Mouse (Mus musculus) forebrain, postnatal 0 days (tissue): ENCODE results near the gene Cdx2. TPM values are rescaled to one million over a fixed set of nuclear protein-coding genes. Genes with fewer than 3 reads are reported as not detected.

Source experiments
- ATAC-seq: fragments of 200-750 bp; cut with Nextera tagmentation; 2 replicates; pipeline ENCODE4 v1.8.0; 2017; ENCODE audit warnings: mild to moderate bottlenecking, moderate library complexity
- DNase-seq: peaks from one replicate; pipeline ENCODE4 v3.0.0-alpha.2; 2015
- H3K27ac ChIP-seq: fragments of 300-500 bp; sonication (generic); 2 replicates; pipeline ENCODE4 v1.5.1; 2014; ENCODE audit warnings: low read depth, mild to moderate bottlenecking, antibody characterized with exemption, low read length, moderate library complexity, mixed read lengths
- H3K27me3 ChIP-seq: fragments of 300-500 bp; sonication (generic); 2 replicates; pipeline ENCODE4 v1.6.1; 2014; ENCODE audit warnings: mild to moderate bottlenecking, low read length, mixed read lengths; ENCODE audit not compliant: insufficient read depth
- H3K36me3 ChIP-seq: fragments of 300-500 bp; sonication (generic); 2 replicates; pipeline ENCODE4 v1.6.1; 2014; ENCODE audit warnings: mild to moderate bottlenecking, moderate library complexity; ENCODE audit not compliant: insufficient read depth
- H3K4me1 ChIP-seq: fragments of 300-500 bp; sonication (generic); 2 replicates; pipeline ENCODE4 v1.6.1; 2014; ENCODE audit warnings: antibody characterized with exemption; ENCODE audit not compliant: insufficient read depth
- H3K4me2 ChIP-seq: fragments of 300-500 bp; sonication (generic); 2 replicates; pipeline ENCODE4 v1.6.1; 2014; ENCODE audit warnings: low read depth, mild to moderate bottlenecking, moderate library complexity
- H3K4me3 ChIP-seq: fragments of 300-500 bp; sonication (generic); 2 replicates; pipeline ENCODE4 v1.5.1; 2014; ENCODE audit warnings: low read depth, low read length, mixed read lengths
- H3K9ac ChIP-seq: fragments of 300-500 bp; sonication (generic); 2 replicates; pipeline ENCODE4 v1.6.1; 2014; ENCODE audit warnings: mild to moderate bottlenecking
- H3K9me3 ChIP-seq: fragments of 300-500 bp; sonication (generic); 2 replicates; pipeline ENCODE4 v1.6.1; 2016; ENCODE audit warnings: low read length
- CTCF ChIP-seq: sonication (generic); IDR thresholded peaks from 2 replicates; pipeline ENCODE4 v1.5.1; 2016; ENCODE audit warnings: antibody characterized with exemption, control low read depth, low read depth
- WGBS: fragments of 180-500 bp; shearing (Covaris S2); extraction: QIAGEN DNeasy Blood & Tissue Kit; methylation state at CpG from one replicate; pipeline ENCODE4 v1.1.7; 2014; 5-methylcytosine and 5-hydroxymethylcytosine counted together
- polyA plus RNA-seq: library from polyadenylated mRNA; unstranded; fragments of >200 nt; fragmentation: Nextera tagmentation; extraction: Ambion mirVana; gene quantifications from 2 replicates; pipeline ENCODE4 v1.2.1, GENCODE M21; 2015
- total RNA-seq: library from RNA; depleted of rRNA; stranded (reverse); fragments of >200 nt; gene quantifications from 2 replicates; pipeline ENCODE4 v1.2.3, GENCODE M21; 2014

Gene Cdx2
- total and polyA plus RNA-seq, 2 experiments from 2014 or later = not detected

- peak; percentile 47 for DNase-seq
- WGBS = 45% methylated on average over 2 of the region's 2 CpGs
- Histone ChIP-seq H3K9me3 (no peaks in the 10 kb centered on the region), H3K9ac (no peak overlapping the region), H3K4me2 (no peak overlapping the region), H3K27me3 (no peaks in the 10 kb centered on the region), H3K36me3 (no peaks in the 10 kb centered on the region), H3K27ac (no peak overlapping the region), H3K4me1 (no peaks in the 10 kb centered on the region), H3K4me3 (no peak overlapping the region)
- peak; percentile 69 for TF ChIP-seq CTCF
- ATAC-seq = no peak
These were observed 24.5 kb upstream of the Cdx2 start for GRCm38 (mm10) chr5:147331547-147331946.

- TF ChIP-seq CTCF = no peak
- no peaks in the 10 kb centered on the region for H3K4me1 ChIP-seq
- no peak overlapping the region for H3K4me2 ChIP-seq
- 83% methylated on average over 11 of the region's 11 CpGs for WGBS
- H3K36me3 ChIP-seq = no peaks in the 10 kb centered on the region
- ATAC-seq (no peak), DNase-seq (no peak)
- H3K9me3 ChIP-seq = no peaks in the 10 kb centered on the region
- H3K9ac ChIP-seq = no peak overlapping the region
- H3K4me3 ChIP-seq = no peak overlapping the region
- H3K27me3 ChIP-seq = no peaks in the 10 kb centered on the region
- H3K27ac ChIP-seq = no peak overlapping the region
These were observed 22.9 kb upstream of the Cdx2 start for GRCm38 (mm10) chr5:147329946-147330345.

- Histone ChIP-seq H3K9me3 (no peaks in the 10 kb centered on the region), H3K4me1 (no peaks in the 10 kb centered on the region), H3K4me3 (no peak overlapping the region), H3K4me2 (no peak overlapping the region), H3K27me3 (peaks cover 10% of the 10 kb centered on the region; the same call in 1 of the 2 replicates), H3K36me3 (no peaks in the 10 kb centered on the region), H3K9ac (no peak overlapping the region), H3K27ac (no peak overlapping the region)
- no peak for TF ChIP-seq CTCF
- ATAC-seq = no peak
- 92% methylated on average over 5 of the region's 5 CpGs for WGBS
- no peak for DNase-seq
These were observed 20.6 kb upstream of the Cdx2 start for GRCm38 (mm10) chr5:147327636-147328035.

GRCm38 (mm10) chr5:147325931-147326330 lies 18.9 kb upstream of the Cdx2 start:
- Histone ChIP-seq H3K27ac (no peak overlapping the region), H3K9ac (no peak overlapping the region), H3K4me3 (no peak overlapping the region), H3K36me3 (no peaks in the 10 kb centered on the region), H3K4me1 (no peaks in the 10 kb centered on the region), H3K9me3 (no peaks in the 10 kb centered on the region), H3K4me2 (no peak overlapping the region), H3K27me3 (peaks cover 26% of the 10 kb centered on the region)
- no peak for ATAC-seq
- WGBS = 79% methylated on average over 11 of the region's 11 CpGs
- no peak for TF ChIP-seq CTCF
- no peak for DNase-seq

GRCm38 (mm10) chr5:147323237-147323917 lies 16.3 kb upstream of the Cdx2 start:
- ATAC-seq (no peak), DNase-seq (peak; percentile 64)
- no peak overlapping the region for H3K4me2 ChIP-seq
- H3K4me1 ChIP-seq = no peaks in the 10 kb centered on the region
- peak; percentile 81 for TF ChIP-seq CTCF
- peaks cover 34% of the 10 kb centered on the region for H3K27me3 ChIP-seq
- 22% methylated on average over 17 of the region's 17 CpGs for WGBS
- H3K4me3 ChIP-seq = no peak overlapping the region
- H3K27ac ChIP-seq = no peak overlapping the region
- H3K9me3 ChIP-seq = no peaks in the 10 kb centered on the region
- H3K36me3 ChIP-seq = no peaks in the 10 kb centered on the region
- H3K9ac ChIP-seq = no peak overlapping the region

- Histone ChIP-seq H3K9me3 (no peaks in the 10 kb centered on the region), H3K4me2 (no peak within 1 kb of the TSS), H3K27me3 (peaks cover 46% of the 10 kb centered on the region), H3K27ac (no peak within 1 kb of the TSS), H3K9ac (no peak within 1 kb of the TSS), H3K4me1 (no peaks in the 10 kb centered on the region), H3K36me3 (no peaks in the 10 kb centered on the region), H3K4me3 (no peak within 1 kb of the TSS)
- TF ChIP-seq CTCF = no peak
- DNase-seq = no peak
- ATAC-seq = no peak
- WGBS = 78% methylated on average over 8 of the region's 8 CpGs
These were observed 15.1 kb upstream of the Cdx2 start, which contains the start of gene Urad for GRCm38 (mm10) chr5:147322183-147322582. Urad (minus strand) TSS chr5:147322440.

- Histone ChIP-seq H3K9ac (no peak overlapping the region), H3K27me3 (peaks cover 70% of the 10 kb centered on the region), H3K4me2 (no peak overlapping the region), H3K4me3 (no peak overlapping the region), H3K4me1 (no peaks in the 10 kb centered on the region), H3K27ac (no peak overlapping the region), H3K9me3 (no peaks in the 10 kb centered on the region), H3K36me3 (no peaks in the 10 kb centered on the region)
- DNase-seq (peak; percentile 82), ATAC-seq (peak; percentile 78)
- peak; percentile 92 for TF ChIP-seq CTCF
These were observed 12.6 kb upstream of the Cdx2 start for GRCm38 (mm10) chr5:147319653-147320052.
